Mouse (Mus musculus) CH12.LX (cell line): ENCODE measurements around the gene Ttc7b.

ENCODE experiments used
- KAT2A ChIP-seq: IDR thresholded peaks from 2 replicates; pipeline ENCODE4 v1.6.1; 2012; ENCODE audit warnings: low read length, improper control_type of control experiment, inconsistent platforms; ENCODE audit not compliant: insufficient replicate concordance
- ZC3H11A ChIP-seq: IDR thresholded peaks from 2 replicates; pipeline ENCODE4 v1.6.1; 2012; ENCODE audit warnings: low read depth, mild to moderate bottlenecking, inconsistent platforms, low read length, improper control_type of control experiment

- TF ChIP-seq KAT2A (no peak), ZC3H11A (no peak)
Measured at GRCm38 (mm10) chr12:100478151-100478550, 42.5 kb downstream of the Ttc7b start.
